Mouse (Mus musculus): ENCODE data around the gene D930020B18Rik. TPM values are rescaled to one million over a fixed set of nuclear protein-coding genes. Genes with fewer than 3 reads are reported as not detected.

D930020B18Rik gene
- polyA plus RNA-seq, 1 experiment from 2014 or later, result 0.20 TPM

GRCm38 (mm10) chr10:121623670-121624069 lies 17.7 kb upstream of the D930020B18Rik start:
- 87% methylated on average over 7 of the region's 7 CpGs for WGBS
- Histone ChIP-seq H3K36me3 (peaks cover 35% of the 10 kb centered on the region), H3K4me2 (no peak overlapping the region), H3K4me1 (replicated peaks) (peaks cover 20% of the 10 kb centered on the region), H3K27me3 (no peaks in the 10 kb centered on the region), H3K27ac (replicated peaks) (no peak overlapping the region), H3K9me3 (no peaks in the 10 kb centered on the region), H3K9ac (no peak overlapping the region), H3K4me3 (no peak overlapping the region)
- no peak for ATAC-seq (ENCODE audit: low read depth)

GRCm38 (mm10) chr10:121625006-121625405 lies 16.4 kb upstream of the D930020B18Rik start:
- 22% methylated on average over 9 of the region's 9 CpGs for WGBS
- H3K27ac ChIP-seq (replicated peaks), result no peak overlapping the region

GRCm38 (mm10) chr10:121625407-121626185 lies 15.8 kb upstream of the D930020B18Rik start:
- no peaks in the 10 kb centered on the region for H3K27me3 ChIP-seq
- ATAC-seq (ENCODE audit: low read depth), result no peak; the same call in 1 of the 2 replicates
- no peaks in the 10 kb centered on the region for H3K9me3 ChIP-seq
- under 1% methylated on average over 41 of the region's 41 CpGs for WGBS
- peaks cover 20% of the 10 kb centered on the region for H3K4me1 ChIP-seq (replicated peaks)
- H3K36me3 ChIP-seq, result peaks cover 18% of the 10 kb centered on the region
- peak overlapping the region; percentile 91 for H3K27ac ChIP-seq (replicated peaks)
- peak overlapping the region; percentile 83 for H3K4me3 ChIP-seq
- H3K9ac ChIP-seq, result peak overlapping the region; percentile 89
- peak overlapping the region; percentile 73 for H3K4me2 ChIP-seq

More at GRCm38 (mm10) chr10:121625006-121625405, 16.4 kb upstream of the D930020B18Rik start:
- Histone ChIP-seq H3K36me3 (peaks cover 23% of the 10 kb centered on the region), H3K9me3 (no peaks in the 10 kb centered on the region), H3K4me1 (replicated peaks) (peaks cover 20% of the 10 kb centered on the region), H3K27me3 (no peaks in the 10 kb centered on the region), H3K4me2 (peak overlapping the region; percentile 73), H3K4me3 (peak overlapping the region; percentile 83), H3K9ac (peak overlapping the region; percentile 89)
- ATAC-seq (ENCODE audit: low read depth), result no peak

GRCm38 (mm10) chr10:121626186-121626882 lies 15.1 kb upstream of the D930020B18Rik start, which contains the start of gene Xpot:
TSS of gene Xpot (minus strand) at chr10:121626332.
- peak within 1 kb of the TSS; percentile 91 for H3K27ac ChIP-seq (replicated peaks)
- ATAC-seq (ENCODE audit: low read depth), result peak; percentile 100

GRCm38 (mm10) chr10:121627216-121627852 lies 14.1 kb upstream of the D930020B18Rik start:
- H3K4me1 ChIP-seq (replicated peaks), result peaks cover 20% of the 10 kb centered on the region
- 85% methylated on average over 10 of the region's 10 CpGs for WGBS
- H3K27me3 ChIP-seq, result no peaks in the 10 kb centered on the region
- 0 out of 2 replicates have a peak, but pooled peaks cover 4% of the 10 kb centered on the region for H3K36me3 ChIP-seq
- no peak overlapping the region for H3K27ac ChIP-seq (replicated peaks)
- no peak overlapping the region for H3K9ac ChIP-seq
- H3K4me3 ChIP-seq, result no peak overlapping the region
- no peaks in the 10 kb centered on the region for H3K9me3 ChIP-seq
- no peak overlapping the region for H3K4me2 ChIP-seq
- ATAC-seq (ENCODE audit: low read depth), result no peak

More at GRCm38 (mm10) chr10:121626186-121626882, 15.1 kb upstream of the D930020B18Rik start, which contains the start of gene Xpot:
- H3K4me3 ChIP-seq, result peak within 1 kb of the TSS; percentile 83
- no peaks in the 10 kb centered on the region for H3K27me3 ChIP-seq
- under 1% methylated on average over 70 of the region's 70 CpGs for WGBS
- H3K9me3 ChIP-seq, result no peaks in the 10 kb centered on the region
- H3K4me1 ChIP-seq (replicated peaks), result peaks cover 20% of the 10 kb centered on the region
- peaks cover 13% of the 10 kb centered on the region for H3K36me3 ChIP-seq
- H3K4me2 ChIP-seq, result peak within 1 kb of the TSS; percentile 73
- peak within 1 kb of the TSS; percentile 89 for H3K9ac ChIP-seq

- no peaks in the 10 kb centered on the region for H3K9me3 ChIP-seq
- H3K4me1 ChIP-seq (replicated peaks), result peaks cover 19% of the 10 kb centered on the region
- H3K36me3 ChIP-seq, result no peaks in the 10 kb centered on the region
- 86% methylated on average over 6 of the region's 6 CpGs for WGBS
- no peaks in the 10 kb centered on the region for H3K27me3 ChIP-seq
- H3K4me3 ChIP-seq, result no peak overlapping the region
- no peak overlapping the region for H3K4me2 ChIP-seq
- no peak overlapping the region for H3K27ac ChIP-seq (replicated peaks)
- no peak overlapping the region for H3K9ac ChIP-seq
- no peak for ATAC-seq (ENCODE audit: low read depth)
These were observed 12.8 kb upstream of the D930020B18Rik start for GRCm38 (mm10) chr10:121628561-121629040.

GRCm38 (mm10) chr10:121634159-121634558 lies 7.2 kb upstream of the D930020B18Rik start:
- WGBS, result 60% methylated on average over 1 of the region's 1 CpGs
- H3K9me3 ChIP-seq, result no peaks in the 10 kb centered on the region
- ATAC-seq (ENCODE audit: low read depth), result no peak
- no peaks in the 10 kb centered on the region for H3K27me3 ChIP-seq
- no peak overlapping the region for H3K4me2 ChIP-seq
- no peak overlapping the region for H3K9ac ChIP-seq
- no peak overlapping the region for H3K27ac ChIP-seq (replicated peaks)
- no peaks in the 10 kb centered on the region for H3K4me1 ChIP-seq (replicated peaks)
- H3K4me3 ChIP-seq, result no peak overlapping the region
- no peaks in the 10 kb centered on the region for H3K36me3 ChIP-seq

GRCm38 (mm10) chr10:121636276-121636675 lies 5.1 kb upstream of the D930020B18Rik start:
- Histone ChIP-seq H3K9me3 (no peaks in the 10 kb centered on the region), H3K36me3 (no peaks in the 10 kb centered on the region), H3K9ac (no peak overlapping the region), H3K4me1 (replicated peaks) (peaks cover 5% of the 10 kb centered on the region), H3K4me3 (no peak overlapping the region), H3K27ac (replicated peaks) (no peak overlapping the region), H3K27me3 (peaks cover 13% of the 10 kb centered on the region), H3K4me2 (no peak overlapping the region)
- ATAC-seq (ENCODE audit: low read depth), result no peak
- WGBS, result 90% methylated on average over 6 of the region's 6 CpGs

GRCm38 (mm10) chr10:121639573-121639972 lies 1.8 kb upstream of the D930020B18Rik start:
- no peaks in the 10 kb centered on the region for H3K36me3 ChIP-seq
- H3K9ac ChIP-seq, result no peak overlapping the region
- H3K27ac ChIP-seq (replicated peaks), result no peak overlapping the region
- H3K4me1 ChIP-seq (replicated peaks), result peaks cover 19% of the 10 kb centered on the region
- 81% methylated on average over 5 of the region's 5 CpGs for WGBS
- H3K4me2 ChIP-seq, result no peak overlapping the region
- peaks cover 46% of the 10 kb centered on the region for H3K27me3 ChIP-seq
- no peak for ATAC-seq (ENCODE audit: low read depth)
- H3K9me3 ChIP-seq, result no peaks in the 10 kb centered on the region
- H3K4me3 ChIP-seq, result no peak overlapping the region

- Histone ChIP-seq H3K9me3 (no peaks in the 10 kb centered on the region), H3K4me3 (no peak overlapping the region), H3K27me3 (peaks cover 48% of the 10 kb centered on the region), H3K4me1 (replicated peaks) (peaks cover 19% of the 10 kb centered on the region), H3K27ac (replicated peaks) (no peak overlapping the region), H3K4me2 (peak overlapping the region; percentile 88), H3K9ac (no peak overlapping the region), H3K36me3 (no peaks in the 10 kb centered on the region)
- WGBS, result 45% methylated on average over 6 of the region's 6 CpGs
- ATAC-seq (ENCODE audit: low read depth), result peak; percentile 73; the same call in 1 of the 2 replicates
These were observed 1.0 kb upstream of the D930020B18Rik start for GRCm38 (mm10) chr10:121640150-121640930.

- H3K4me3 ChIP-seq, result peak overlapping the region; percentile 47
- H3K9me3 ChIP-seq, result no peaks in the 10 kb centered on the region
- peak overlapping the region; percentile 59; the same call in 1 of the 2 replicates for H3K9ac ChIP-seq
- no peaks in the 10 kb centered on the region for H3K36me3 ChIP-seq
- peaks cover 48% of the 10 kb centered on the region for H3K27me3 ChIP-seq
- WGBS, result 17% methylated on average over 10 of the region's 10 CpGs
- H3K4me2 ChIP-seq, result peak overlapping the region; percentile 88
- no peak; the same call in 1 of the 2 replicates for ATAC-seq (ENCODE audit: low read depth)
- H3K4me1 ChIP-seq (replicated peaks), result peaks cover 19% of the 10 kb centered on the region
- no peak overlapping the region for H3K27ac ChIP-seq (replicated peaks)
These were observed 480 bp upstream of the D930020B18Rik start for GRCm38 (mm10) chr10:121640944-121641271.
